Mouse (Mus musculus) hindbrain, postnatal 0 days (tissue): Measurements from ENCODE around the gene Prmt1. TPM values are rescaled to one million over a fixed set of nuclear protein-coding genes. Genes with fewer than 3 reads are reported as not detected.

ENCODE experiments used
- ATAC-seq: fragments of 200-750 bp; cut with Nextera tagmentation; 2 replicates; pipeline ENCODE4 v1.8.0; 2017; ENCODE audit warnings: mild to moderate bottlenecking, moderate TSS enrichment, moderate library complexity
- DNase-seq: peaks from one replicate; pipeline ENCODE4 v3.0.0-alpha.2; 2015; ENCODE audit warnings: low spot score
- H3K27ac ChIP-seq: fragments of 300-500 bp; sonication (generic); 2 replicates; pipeline ENCODE4 v1.5.1; 2014; ENCODE audit warnings: mild to moderate bottlenecking
- H3K27me3 ChIP-seq: fragments of 300-500 bp; sonication (generic); 2 replicates; pipeline ENCODE4 v1.6.1; 2014; ENCODE audit warnings: low read length, mixed read lengths; ENCODE audit not compliant: insufficient read depth
- H3K36me3 ChIP-seq: fragments of 300-500 bp; sonication (generic); 2 replicates; pipeline ENCODE4 v1.6.1; 2014; ENCODE audit warnings: low read length, mixed read lengths; ENCODE audit not compliant: insufficient read depth
- H3K4me1 ChIP-seq: fragments of 300-500 bp; sonication (generic); 2 replicates; pipeline ENCODE4 v1.6.1; 2014; ENCODE audit warnings: antibody characterized with exemption, low read length, mixed read lengths; ENCODE audit not compliant: insufficient read depth
- H3K4me2 ChIP-seq: fragments of 300-500 bp; sonication (generic); 2 replicates; pipeline ENCODE4 v1.6.1; 2014; ENCODE audit warnings: low read depth, mild to moderate bottlenecking, low read length, moderate library complexity, mixed read lengths
- H3K4me3 ChIP-seq: fragments of 300-500 bp; sonication (generic); 2 replicates; pipeline ENCODE4 v1.5.1; 2014; ENCODE audit warnings: low read length
- H3K9ac ChIP-seq: fragments of 300-500 bp; sonication (generic); replicated peaks from 2 replicates; pipeline ENCODE4 v1.6.1; 2014; ENCODE audit warnings: mild to moderate bottlenecking, low read length, moderate library complexity, mixed read lengths
- H3K9me3 ChIP-seq: fragments of 300-500 bp; sonication (generic); 2 replicates; pipeline ENCODE4 v1.6.1; 2016; ENCODE audit warnings: low read length, mixed read lengths
- CTCF ChIP-seq: IDR thresholded peaks from 2 replicates; pipeline ENCODE4 v1.5.1; 2016; ENCODE audit warnings: antibody characterized with exemption, control low read depth, low read depth
- WGBS: fragments of 180-500 bp; shearing (Covaris S2); extraction: QIAGEN DNeasy Blood & Tissue Kit; methylation state at CpG from one replicate; pipeline ENCODE4 v1.1.7; 2014; 5-methylcytosine and 5-hydroxymethylcytosine counted together
- polyA plus RNA-seq: library from polyadenylated mRNA; unstranded; fragments of >200 nt; fragmentation: Nextera tagmentation; extraction: Ambion mirVana; gene quantifications from 2 replicates; pipeline ENCODE4 v1.2.1, GENCODE M21; 2015
- total RNA-seq: library from RNA; depleted of rRNA; stranded (reverse); fragments of >200 nt; gene quantifications from 2 replicates; pipeline ENCODE4 v1.2.3, GENCODE M21; 2014

The Prmt1 gene
- total and polyA plus RNA-seq, 2 experiments from 2014 or later = 251 to 531 TPM

- WGBS = under 1% methylated on average over 43 of the region's 43 CpGs
- Histone ChIP-seq H3K27me3 (no peaks in the 10 kb centered on the region), H3K4me2 (peak within 1 kb of the TSS; percentile 81), H3K9ac (peak within 1 kb of the TSS; percentile 68), H3K4me1 (peaks cover 5% of the 10 kb centered on the region; the same call in 1 of the 2 replicates), H3K36me3 (peaks cover 21% of the 10 kb centered on the region), H3K27ac (peak within 1 kb of the TSS; percentile 83), H3K4me3 (peak within 1 kb of the TSS; percentile 50), H3K9me3 (no peaks in the 10 kb centered on the region)
- DNase-seq (peak; percentile 99), ATAC-seq (peak; percentile 93)
- no peak for TF ChIP-seq CTCF
Measured at GRCm38 (mm10) chr7:44997231-44997939, 11.0 kb upstream of the Prmt1 start, which contains the start of gene Irf3. Gene Irf3, plus strand, starts transcription at chr7:44997648.

- Histone ChIP-seq H3K9me3 (no peaks in the 10 kb centered on the region), H3K27me3 (no peaks in the 10 kb centered on the region), H3K9ac (peak overlapping the region; percentile 68; the same call in 1 of the 2 replicates), H3K36me3 (peaks cover 14% of the 10 kb centered on the region), H3K4me3 (peak overlapping the region; percentile 50), H3K4me2 (peak overlapping the region; percentile 81), H3K4me1 (peaks cover 5% of the 10 kb centered on the region; the same call in 1 of the 2 replicates), H3K27ac (no peak overlapping the region)
- no peak for TF ChIP-seq CTCF
- ATAC-seq (no peak), DNase-seq (no peak)
- 12% methylated on average over 10 of the region's 10 CpGs for WGBS
Measured at GRCm38 (mm10) chr7:44996672-44997071, 10.3 kb upstream of the Prmt1 start.

- WGBS = under 1% methylated on average over 29 of the region's 29 CpGs
- ATAC-seq (peak; percentile 3; the same call in 1 of the 2 replicates), DNase-seq (peak; percentile 35)
- H3K27me3 ChIP-seq = no peaks in the 10 kb centered on the region
- H3K27ac ChIP-seq = peak overlapping the region; percentile 89
- no peak for TF ChIP-seq CTCF
- peaks cover 13% of the 10 kb centered on the region for H3K4me1 ChIP-seq
- H3K36me3 ChIP-seq = peaks cover 2% of the 10 kb centered on the region; the same call in 1 of the 2 replicates
- no peaks in the 10 kb centered on the region for H3K9me3 ChIP-seq
- H3K4me3 ChIP-seq = peak overlapping the region; percentile 97
- peak overlapping the region; percentile 71 for H3K9ac ChIP-seq
- H3K4me2 ChIP-seq = peak overlapping the region; percentile 81
Measured at GRCm38 (mm10) chr7:44986879-44987718, 731 bp upstream of the Prmt1 start.

- H3K27ac ChIP-seq = peak overlapping the region; percentile 96
- ATAC-seq = peak; percentile 6
- TF ChIP-seq CTCF = peak; percentile 53
- peaks cover 16% of the 10 kb centered on the region for H3K36me3 ChIP-seq
- H3K9ac ChIP-seq = peak overlapping the region; percentile 93
- no peaks in the 10 kb centered on the region for H3K9me3 ChIP-seq
- H3K27me3 ChIP-seq = no peaks in the 10 kb centered on the region
- peak overlapping the region; percentile 97 for H3K4me3 ChIP-seq
- peak overlapping the region; percentile 71 for H3K4me2 ChIP-seq
- peak; percentile 82 for DNase-seq
- peaks cover 13% of the 10 kb centered on the region for H3K4me1 ChIP-seq
- WGBS = 0% methylated on average over 35 of the region's 45 CpGs
Measured at GRCm38 (mm10) chr7:44985595-44986191, 675 bp downstream of the Prmt1 start.

GRCm38 (mm10) chr7:44984833-44985164 is 1.6 kb downstream of the Prmt1 start:
- Histone ChIP-seq H3K36me3 (peaks cover 25% of the 10 kb centered on the region), H3K9ac (no peak overlapping the region), H3K27ac (peak overlapping the region; percentile 96; the same call in 1 of the 2 replicates), H3K4me1 (peaks cover 13% of the 10 kb centered on the region), H3K9me3 (no peaks in the 10 kb centered on the region), H3K4me2 (peak overlapping the region; percentile 71), H3K4me3 (peak overlapping the region; percentile 97), H3K27me3 (no peaks in the 10 kb centered on the region)
- no peak for TF ChIP-seq CTCF
- WGBS = 34% methylated on average over 3 of the region's 3 CpGs
- ATAC-seq = no peak
- no peak for DNase-seq
